Mouse (Mus musculus): ENCODE results near the gene Dclre1a.

GRCm38 (mm10) chr19:56586320-56586719, 38.3 kb upstream of the Dclre1a start:
- TF ChIP-seq CTCF (IDR thresholded peaks at IDR 0.05; ENCODE audit: low read depth, low read length): no peak
- TF ChIP-seq POLR2A (IDR thresholded peaks at IDR 0.05; ENCODE audit: extremely low read depth, insufficient read depth, low read length): no peak
